Mouse (Mus musculus) testis, postnatal 14 days (tissue): ENCODE measurements at regions not wholly inside any gene's neighbourhood (a gene's known extent, or its start where the extent isn't known, plus 50 kb on each side); places are given as distances from the start of the nearest gene placed in this dataset.
"Not testable (repeated sequence)": the region's sequence is repeated elsewhere in the genome, so short reads cannot be mapped to it uniquely, and the experiment has no call there.

Experiments
- DNase-seq: peaks from one replicate; pipeline ENCODE4 v3.0.0; 2021; ENCODE audit warnings: low spot score

GRCm38 (mm10) chr3:81742124-81742523, 190.3 kb upstream of the Ctso start:
- no peak for DNase-seq

GRCm38 (mm10) chr3:81750164-81750563, 182.2 kb upstream of the Ctso start:
- no peak for DNase-seq

- DNase-seq = no peak
These were observed 179.4 kb upstream of the Ctso start for GRCm38 (mm10) chr3:81752955-81753354.

- no peak for DNase-seq
These were observed 172.0 kb upstream of the Ctso start for GRCm38 (mm10) chr3:81760383-81760782.

- DNase-seq = no peak
These were observed 171.5 kb upstream of the Ctso start for GRCm38 (mm10) chr3:81760914-81761313.

- DNase-seq = no peak
These were observed 160.6 kb upstream of the Ctso start for GRCm38 (mm10) chr3:81771812-81772211.

- no peak for DNase-seq
These were observed 159.4 kb upstream of the Ctso start for GRCm38 (mm10) chr3:81773012-81773411.

GRCm38 (mm10) chr3:81782081-81782480, 150.3 kb upstream of the Ctso start:
- DNase-seq = no peak

GRCm38 (mm10) chr3:81782921-81783541, 149.4 kb upstream of the Ctso start:
- no peak for DNase-seq

- DNase-seq = no peak
These were observed 143.5 kb upstream of the Ctso start for GRCm38 (mm10) chr3:81788915-81789314.

GRCm38 (mm10) chr3:81789664-81790063, 142.7 kb upstream of the Ctso start:
- DNase-seq = no peak

- DNase-seq = no peak
These were observed 130.3 kb upstream of the Ctso start for GRCm38 (mm10) chr3:81802096-81802495.

- no peak for DNase-seq
These were observed 126.7 kb upstream of the Ctso start for GRCm38 (mm10) chr3:81805745-81806144.

GRCm38 (mm10) chr3:81809604-81810003, 122.8 kb upstream of the Ctso start:
- DNase-seq = no peak

GRCm38 (mm10) chr3:81820304-81820703, 112.1 kb upstream of the Ctso start:
- DNase-seq = no peak

- no peak for DNase-seq
These were observed 102.9 kb upstream of the Ctso start for GRCm38 (mm10) chr3:81829525-81829924.

- no peak for DNase-seq
These were observed 102.3 kb upstream of the Ctso start for GRCm38 (mm10) chr3:81829966-81830599.

- DNase-seq = no peak
These were observed 96.8 kb upstream of the Ctso start for GRCm38 (mm10) chr3:81835380-81836157.

GRCm38 (mm10) chr3:81836478-81836877, 95.9 kb upstream of the Ctso start:
- DNase-seq = no peak

- not testable (repeated sequence) for DNase-seq
These were observed 94.3 kb upstream of the Ctso start for GRCm38 (mm10) chr3:81838121-81838520.

- DNase-seq = no peak
These were observed 67.9 kb upstream of the Ctso start for GRCm38 (mm10) chr3:81864487-81864886.
